Mouse (Mus musculus) megakaryocyte, embryonic 14.5 days (primary cell): Measurements from ENCODE around the gene Zfp978.

Experiments used
- FLI1 ChIP-seq: IDR thresholded peaks from 2 replicates; pipeline ENCODE4 v1.6.1; 2012; ENCODE audit warnings: low read length, inconsistent platforms, mixed read lengths
- GATA1 ChIP-seq: IDR thresholded peaks from 3 replicates; pipeline ENCODE4 v1.6.1; 2012; ENCODE audit warnings: mixed read lengths, low read length, inconsistent platforms, borderline replicate concordance

GRCm38 (mm10) chr4:147432443-147432790, 71.3 kb downstream of the Zfp978 start:
- TF ChIP-seq GATA1 (no peak), FLI1 (no peak)
